Comparison of ENCODE assay signal across 10 mouse cellular contexts in the genomic region with DNA sequence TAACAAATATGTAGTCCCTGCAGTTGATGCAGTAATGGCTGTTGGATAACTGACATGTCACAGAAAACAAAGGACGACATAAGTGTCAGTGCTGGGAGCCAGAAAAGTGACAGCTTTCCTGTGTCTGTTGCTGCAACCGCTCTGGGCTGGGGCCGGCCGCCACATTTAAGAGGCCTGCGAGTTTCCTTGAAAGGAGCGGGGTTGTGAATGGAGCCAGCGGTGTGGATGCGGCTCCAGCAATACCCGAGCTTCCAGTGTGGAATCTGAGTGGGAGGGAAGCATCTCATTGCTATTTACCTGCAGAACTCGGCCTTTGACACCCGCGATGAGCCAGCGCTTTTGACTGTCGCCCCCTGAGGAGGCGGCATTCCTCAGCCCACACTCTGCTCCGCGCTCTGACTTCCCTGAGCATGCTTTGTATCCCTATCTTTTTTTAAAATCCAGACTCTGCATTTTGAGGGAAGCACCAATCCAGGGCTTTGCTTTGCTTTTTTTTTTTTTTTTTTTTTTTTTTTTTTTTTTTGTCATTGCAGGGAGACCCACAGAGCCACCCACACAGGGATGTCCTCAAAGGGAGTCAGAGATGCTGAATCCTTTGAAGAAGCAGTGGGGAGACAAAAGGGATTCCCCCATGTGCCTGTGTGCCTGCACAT. TPM values are rescaled to one million over a fixed set of nuclear protein-coding genes. Genes with fewer than 3 reads are reported as not detected.
DNase-seq lines count a peak whose midpoint lies in the region; ATAC-seq lines count a peak whose summit lies in the region.
"Had no signal": no experiment of that assay in that cellular context is flagged by ENCODE, and none has a peak within 500 bp of the region (broad histone marks: within the 10 kb centered on the region; RNA-seq: fewer than 3 reads in every experiment).

No protein-coding gene starts in this region.

- DNase-seq in heart, adult 8-10 months (ENCODE audit: low spot score), result no peak
- DNase-seq in neural tube, embryonic 11.5 days (ENCODE audit: low spot score), result no peak
- no peak for DNase-seq in neural tube, embryonic 10.5 days (ENCODE audit: extremely low spot score, low spot score)
- DNase-seq in adrenal gland, postnatal 10 days, result no peak
- DNase-seq: thymus, postnatal 4 days had no signal

- H3K27ac ChIP-seq in heart, embryonic 15.5 days, result no peak overlapping the region
- no peak overlapping the region for H3K27ac ChIP-seq in neural tube, embryonic 11.5 days (ENCODE audit: low read depth, low read length)
- no peak overlapping the region for H3K27ac ChIP-seq in forebrain, embryonic 16.5 days (ENCODE audit: low read length)
- no peak overlapping the region for H3K27ac ChIP-seq in neural tube, embryonic 12.5 days
- H3K27ac ChIP-seq: limb, embryonic 15.5 days had no signal

- no peaks in the 10 kb centered on the region for H3K36me3 ChIP-seq in heart, embryonic 15.5 days
- H3K36me3 ChIP-seq in neural tube, embryonic 11.5 days (ENCODE audit: control insufficient read depth, insufficient read depth, low read length), result no peaks in the 10 kb centered on the region
- no peaks in the 10 kb centered on the region for H3K36me3 ChIP-seq in forebrain, embryonic 16.5 days (ENCODE audit: control insufficient read depth, insufficient read depth)
- no peaks in the 10 kb centered on the region for H3K36me3 ChIP-seq in neural tube, embryonic 12.5 days
- H3K36me3 ChIP-seq: limb, embryonic 15.5 days had no signal

- no peaks in the 10 kb centered on the region for H3K9me3 ChIP-seq in heart, embryonic 15.5 days (replicated peaks)
- no peaks in the 10 kb centered on the region for H3K9me3 ChIP-seq in neural tube, embryonic 11.5 days (ENCODE audit: control insufficient read depth, low read length)
- no peaks in the 10 kb centered on the region for H3K9me3 ChIP-seq in forebrain, embryonic 16.5 days (ENCODE audit: control insufficient read depth, low read length)
- no peaks in the 10 kb centered on the region for H3K9me3 ChIP-seq in neural tube, embryonic 12.5 days
- H3K9me3 ChIP-seq: limb, embryonic 15.5 days had no signal

- ATAC-seq in heart, embryonic 15.5 days (replicated peaks; ENCODE audit: insufficient number of reproducible peaks, insufficient read depth, low FRiP score, low read depth), result no peak
- no peak for ATAC-seq in neural tube, embryonic 11.5 days (ENCODE audit: insufficient read depth, low FRiP score, low TSS enrichment)
- peak; percentile 27; the same call in 1 of the 2 replicates for ATAC-seq in forebrain, embryonic 16.5 days
- no peak for ATAC-seq in neural tube, embryonic 12.5 days (ENCODE audit: low FRiP score, low read depth)
- ATAC-seq in granulocyte monocyte progenitor cell, adult 5-6 weeks (replicated peaks; ENCODE audit: poor library complexity, severe bottlenecking), result no peak

- 12% methylated on average over 17 of the region's 17 CpGs for WGBS in heart, embryonic 15.5 days
- 9% methylated on average over 17 of the region's 17 CpGs for WGBS in neural tube, embryonic 11.5 days
- WGBS in forebrain, embryonic 16.5 days, result 6% methylated on average over 17 of the region's 17 CpGs
- WGBS in neural tube, embryonic 12.5 days, result 11% methylated on average over 17 of the region's 17 CpGs

- peaks cover 13% of the 10 kb centered on the region for H3K27me3 ChIP-seq in heart, embryonic 15.5 days
- H3K27me3 ChIP-seq in neural tube, embryonic 11.5 days (ENCODE audit: control insufficient read depth, insufficient read depth, low read length), result 0 out of 2 replicates have a peak, but pooled peaks cover 6% of the 10 kb centered on the region
- H3K27me3 ChIP-seq in forebrain, embryonic 16.5 days (replicated peaks; ENCODE audit: control insufficient read depth, insufficient read depth, low read length), result peaks cover 9% of the 10 kb centered on the region; the same call in 1 of the 2 replicates
- H3K27me3 ChIP-seq in neural tube, embryonic 12.5 days (replicated peaks), result peaks cover 31% of the 10 kb centered on the region; the same call in 1 of the 2 replicates

- no peak overlapping the region for H3K9ac ChIP-seq in heart, embryonic 15.5 days
- H3K9ac ChIP-seq in neural tube, embryonic 11.5 days (ENCODE audit: low read length), result no peak overlapping the region; the same call in 1 of the 2 replicates
- H3K9ac ChIP-seq in forebrain, embryonic 16.5 days (replicated peaks; ENCODE audit: low read depth, low read length), result 0 out of 2 replicates have a peak overlapping the region, but pooled peaks have one; percentile 10
- H3K9ac ChIP-seq in neural tube, embryonic 12.5 days, result no peak overlapping the region
- H3K9ac ChIP-seq: limb, embryonic 15.5 days had no signal

- H3K4me1 ChIP-seq in heart, embryonic 15.5 days (replicated peaks), result peaks cover 12% of the 10 kb centered on the region
- H3K4me1 ChIP-seq in neural tube, embryonic 11.5 days (ENCODE audit: control insufficient read depth, insufficient read depth, low read length), result no peaks in the 10 kb centered on the region
- H3K4me1 ChIP-seq in forebrain, embryonic 16.5 days (replicated peaks; ENCODE audit: control insufficient read depth, insufficient read depth, low read length), result peaks cover 10% of the 10 kb centered on the region
- H3K4me1 ChIP-seq in neural tube, embryonic 12.5 days, result peaks cover 7% of the 10 kb centered on the region

- peak overlapping the region; percentile 17; the same call in 1 of the 2 replicates for H3K4me3 ChIP-seq in heart, embryonic 15.5 days
- no peak overlapping the region for H3K4me3 ChIP-seq in neural tube, embryonic 11.5 days (ENCODE audit: low read depth, low read length)
- 0 out of 2 replicates have a peak overlapping the region, but pooled peaks have one; percentile 2 for H3K4me3 ChIP-seq in forebrain, embryonic 16.5 days (replicated peaks; ENCODE audit: low read length)
- no peak overlapping the region for H3K4me3 ChIP-seq in neural tube, embryonic 12.5 days
- H3K4me3 ChIP-seq: limb, embryonic 15.5 days had no signal

- peak overlapping the region; percentile 51 for H3K4me2 ChIP-seq in heart, embryonic 15.5 days
- H3K4me2 ChIP-seq in neural tube, embryonic 11.5 days (ENCODE audit: low read depth), result peak overlapping the region; percentile 17
- peak overlapping the region; percentile 16; the same call in 1 of the 2 replicates for H3K4me2 ChIP-seq in forebrain, embryonic 16.5 days (ENCODE audit: low read length)
- peak overlapping the region; percentile 37 for H3K4me2 ChIP-seq in neural tube, embryonic 12.5 days (replicated peaks)
- H3K4me2 ChIP-seq: limb, embryonic 15.5 days had no signal

RNA-seq across cellular contexts. Expression of gene Nrbf2, which starts 35.2 kb away (rescaled TPM):
- polyA plus RNA-seq in heart, embryonic 15.5 days (2015; fragmentation: Nextera tagmentation; extraction: Ambion mirVana), result 28.7 and 29.3 TPM in 2 replicates
- 1 to 10 TPM; 6.8 to 9.4 (median 7.0) TPM for total RNA-seq in heart, adult 8-10 months (2022)
- polyA plus RNA-seq in neural tube, embryonic 11.5 days (2014; fragmentation: Nextera tagmentation; extraction: Ambion mirVana), result 42.1 and 44.4 TPM in 2 replicates
- 42.0 and 42.5 TPM in 2 replicates for polyA plus RNA-seq in forebrain, embryonic 16.5 days (2015; fragmentation: Nextera tagmentation; extraction: Ambion mirVana)
- 38.2 and 42.4 TPM in 2 replicates for polyA plus RNA-seq in neural tube, embryonic 12.5 days (2016; fragmentation: Nextera tagmentation; extraction: Ambion mirVana)
- total RNA-seq in granulocyte monocyte progenitor cell, adult 5-6 weeks (2014; fragmentation: Nextera tagmentation), result 22.8 and 32.9 TPM in 2 replicates
- 19.4 and 19.6 TPM in 2 replicates for total RNA-seq in granulocyte monocyte progenitor cell, adult 5-6 weeks (2017)
- 10 to 100 TPM; 18.7 to 19.8 TPM for total RNA-seq in adrenal gland, postnatal 10 days (2021)

Comparison
In these comparisons a context has a peak if more than half of its experiments do, and no peak if none do; other contexts are left out.
1. H3K4me3 ChIP-seq: peak in heart, embryonic 15.5 days (single experiment) and forebrain, embryonic 16.5 days (single experiment); none in neural tube, embryonic 11.5 days (single experiment) and neural tube, embryonic 12.5 days (single experiment).
2. Peak in every context shown above with its lines, with median percentiles within 50 percentile points of each other: H3K4me2 ChIP-seq.